Mouse (Mus musculus) bone marrow, adult 2 months (tissue): Measurements from ENCODE around the gene Zfp683.

ENCODE experiments used
- CTCF ChIP-seq: fragments of 200-500 bp; IDR thresholded peaks from 2 replicates; pipeline ENCODE4 v1.5.1; 2011; ENCODE audit warnings: low read length, control low read depth; ENCODE audit not compliant: control insufficient read depth, insufficient read depth
- POLR2A ChIP-seq: fragments of 200-500 bp; IDR thresholded peaks from 2 replicates; pipeline ENCODE4 v1.6.1; 2011; ENCODE audit warnings: low read depth, mild to moderate bottlenecking, control low read depth, low read length, borderline replicate concordance; ENCODE audit not compliant: control insufficient read depth

DNA sequence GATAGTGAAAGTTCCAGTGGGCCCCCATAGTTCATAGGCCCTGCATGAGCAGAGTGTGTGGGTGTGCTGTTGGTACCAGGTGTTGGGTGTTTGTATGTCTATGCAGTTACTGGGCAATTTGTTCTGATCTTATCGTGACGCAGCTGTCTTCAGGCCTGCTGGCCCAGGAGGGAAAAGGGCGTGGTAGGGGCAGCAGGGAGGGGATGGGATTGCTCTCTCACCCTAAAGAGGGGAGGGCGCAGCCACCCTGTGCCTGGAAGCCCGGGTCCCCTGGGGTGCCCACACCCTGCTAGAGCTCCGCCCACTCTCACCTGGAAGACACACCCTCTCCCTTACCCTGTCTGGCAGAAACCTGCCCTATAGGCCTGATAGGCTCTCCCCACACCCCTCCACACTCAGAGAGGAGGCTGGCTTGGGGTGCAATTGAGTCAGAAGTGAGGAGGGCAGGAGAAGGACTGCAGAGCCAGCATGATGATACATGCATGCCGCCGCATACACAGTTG, 8.4 kb downstream of the Zfp683 start:
- TF ChIP-seq POLR2A = no peak
- no peak for TF ChIP-seq CTCF
